Mouse (Mus musculus) forelimb bud, embryonic 11.5 days (tissue): ENCODE measurements around the gene Krba1.

Experiments used
- DNase-seq: peaks from one replicate; pipeline ENCODE4 v3.0.0-alpha.2; 2012; ENCODE audit warnings: low read depth, low spot score

Gene Krba1

DNA sequence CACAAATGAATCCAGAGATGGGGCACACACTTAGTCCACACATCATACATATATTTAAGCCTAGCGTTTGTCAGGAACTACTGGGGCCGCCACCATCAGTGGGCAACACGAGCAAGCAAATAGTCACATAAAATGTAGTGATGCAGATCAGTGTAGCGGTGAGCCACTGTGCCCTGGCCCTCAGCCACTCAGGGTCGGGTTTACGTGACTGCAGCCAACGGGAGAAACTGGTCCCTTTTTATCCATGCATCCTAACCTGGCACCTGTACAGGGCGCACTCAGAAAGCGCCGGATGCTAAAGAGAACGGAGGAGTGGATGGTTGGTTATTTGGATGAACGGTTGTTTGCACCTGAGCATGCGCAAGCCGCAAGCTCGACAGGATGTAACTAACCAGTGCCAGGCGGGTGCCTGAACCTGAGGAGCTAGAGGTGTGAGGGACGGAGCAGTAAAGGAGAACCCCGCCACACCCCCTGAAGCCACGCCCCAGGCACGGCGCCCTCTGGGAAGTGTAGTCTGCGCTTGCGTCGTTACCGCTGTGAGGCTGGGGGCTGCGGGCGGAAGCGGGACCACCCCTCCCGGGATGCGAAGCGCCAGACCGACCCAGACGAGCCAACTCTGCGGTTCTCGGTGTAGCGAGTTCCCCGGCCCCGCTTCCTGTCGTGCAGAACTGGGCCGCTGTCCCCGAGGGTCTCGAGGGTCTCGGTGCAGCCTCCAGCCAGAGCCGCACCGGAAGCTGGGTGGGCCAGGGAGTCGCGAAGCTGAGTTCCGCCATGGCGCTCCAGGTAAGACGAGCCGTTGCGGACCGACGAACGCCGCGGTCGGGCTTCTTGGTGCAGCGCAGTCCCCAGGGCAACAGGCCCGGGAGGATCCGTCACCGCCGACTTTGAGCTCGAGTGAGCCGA, at the start of gene Krba1:
Krba1 (plus strand) TSS at position 482 of the 903 bp plus-strand sequence.
- peak; percentile 87 for DNase-seq

- no peak for DNase-seq
These were observed 36.5 kb upstream of the Krba1 start for GRCm38 (mm10) chr6:48358897-48359296.

DNA sequence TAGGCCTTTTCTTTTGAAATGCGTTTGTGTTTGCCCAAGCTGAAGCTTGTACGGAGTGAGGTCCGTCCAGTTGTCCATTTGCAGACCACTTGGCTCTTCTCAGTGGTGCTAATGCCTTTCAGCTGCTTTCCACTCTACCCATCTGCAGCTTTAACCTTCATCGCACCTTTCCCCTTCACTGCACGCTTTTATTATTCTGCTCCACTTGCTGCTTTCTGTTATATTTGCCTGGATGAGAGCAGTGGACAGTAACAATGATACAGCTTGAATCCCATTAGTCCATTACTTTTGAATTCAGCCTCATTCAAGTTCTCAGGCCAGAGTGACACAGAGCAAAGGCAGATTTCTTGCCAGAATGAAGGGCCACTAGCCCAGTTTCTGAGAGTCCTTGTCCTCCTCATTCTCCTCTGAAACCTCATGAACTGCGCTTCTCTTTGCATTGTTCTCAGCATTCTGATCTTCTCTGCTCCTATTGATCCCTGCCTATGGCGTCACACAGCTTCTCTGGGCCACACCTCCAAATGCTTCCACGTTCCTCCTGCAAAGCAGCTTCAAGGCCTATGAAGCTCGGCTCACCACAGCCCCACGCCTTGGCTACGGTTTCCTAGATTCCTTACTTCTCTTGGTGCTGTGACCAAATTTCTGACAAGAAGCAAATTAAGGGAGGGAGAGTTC, 28.9 kb upstream of the Krba1 start:
- no peak for DNase-seq

- DNase-seq, result no peak
These were observed 7.2 kb upstream of the Krba1 start for GRCm38 (mm10) chr6:48388221-48388620.

- DNase-seq, result no peak
These were observed 1.6 kb upstream of the Krba1 start for GRCm38 (mm10) chr6:48393811-48394210.

GRCm38 (mm10) chr6:48396008-48396595, 716 bp downstream of the Krba1 start:
- DNase-seq, result no peak

DNA sequence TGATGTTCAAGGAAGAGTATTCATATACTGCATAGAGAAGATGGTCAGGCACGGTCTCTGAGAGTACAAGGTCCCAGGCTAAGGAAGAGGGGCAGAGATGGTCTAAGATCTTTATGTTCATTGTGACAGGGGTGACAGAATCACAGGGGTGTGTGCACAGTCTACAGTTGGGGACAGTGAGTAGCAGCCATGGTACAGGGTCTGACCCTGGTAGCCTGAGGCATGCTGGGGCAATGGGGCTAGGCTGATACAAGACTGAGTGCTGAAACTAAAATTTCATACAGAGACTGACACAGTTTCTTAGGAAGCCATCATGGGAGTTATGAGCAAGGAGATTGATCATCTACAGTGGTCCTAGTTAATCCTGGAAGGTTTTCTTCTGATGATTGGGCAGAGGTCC, 1.3 kb downstream of the Krba1 start:
- DNase-seq, result no peak

DNA sequence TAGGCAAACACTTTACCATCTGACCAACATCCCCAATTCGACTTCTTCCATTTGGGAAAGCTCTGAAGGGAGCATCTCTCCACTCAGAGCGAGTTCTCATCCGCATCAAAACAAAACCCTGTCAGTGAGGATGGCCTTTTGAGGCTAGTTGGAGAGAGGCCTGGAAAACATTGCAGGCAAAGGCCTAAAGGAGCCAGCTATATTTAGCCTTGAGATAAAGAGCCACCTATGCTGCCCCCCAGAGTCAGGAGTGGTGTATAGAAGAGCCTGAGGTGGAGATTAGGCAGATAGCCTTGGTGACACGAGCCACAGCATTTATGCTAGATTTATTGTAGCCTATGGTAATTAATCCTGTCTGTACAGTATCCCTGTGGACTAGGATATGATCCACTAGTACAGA, 1.9 kb downstream of the Krba1 start:
- DNase-seq, result no peak

- DNase-seq, result no peak
These were observed 4.5 kb downstream of the Krba1 start for GRCm38 (mm10) chr6:48399906-48400305.

GRCm38 (mm10) chr6:48404071-48404470, 8.7 kb downstream of the Krba1 start:
- DNase-seq, result no peak

- DNase-seq, result no peak
These were observed 14.4 kb downstream of the Krba1 start for GRCm38 (mm10) chr6:48409726-48410343.

GRCm38 (mm10) chr6:48410551-48410950, 15.2 kb downstream of the Krba1 start:
- no peak for DNase-seq

- no peak for DNase-seq
These were observed 16.1 kb downstream of the Krba1 start for GRCm38 (mm10) chr6:48411193-48412092.

DNA sequence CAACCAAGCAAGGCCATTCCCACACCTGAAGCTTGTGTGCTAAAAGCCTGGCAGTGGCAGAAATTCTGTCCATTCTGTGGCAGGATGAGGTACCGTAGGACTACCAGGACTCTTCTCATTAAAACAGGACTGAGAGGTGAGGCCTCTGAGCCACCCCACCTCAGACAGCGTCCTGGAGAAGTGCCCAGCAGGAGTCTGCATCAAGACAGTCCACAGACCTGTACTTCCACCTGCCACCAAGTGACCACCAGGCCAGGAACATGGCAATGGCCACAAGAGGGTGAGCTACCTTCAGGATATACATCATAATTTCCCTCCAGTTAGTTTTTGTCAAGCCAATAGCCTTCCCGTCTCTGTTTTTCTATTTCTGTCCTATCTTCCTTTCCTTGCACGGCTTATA, 16.8 kb downstream of the Krba1 start:
- DNase-seq, result no peak

GRCm38 (mm10) chr6:48412662-48413061, 17.3 kb downstream of the Krba1 start:
- DNase-seq, result no peak

- DNase-seq, result no peak
These were observed 17.7 kb downstream of the Krba1 start for GRCm38 (mm10) chr6:48413081-48413480.

DNA sequence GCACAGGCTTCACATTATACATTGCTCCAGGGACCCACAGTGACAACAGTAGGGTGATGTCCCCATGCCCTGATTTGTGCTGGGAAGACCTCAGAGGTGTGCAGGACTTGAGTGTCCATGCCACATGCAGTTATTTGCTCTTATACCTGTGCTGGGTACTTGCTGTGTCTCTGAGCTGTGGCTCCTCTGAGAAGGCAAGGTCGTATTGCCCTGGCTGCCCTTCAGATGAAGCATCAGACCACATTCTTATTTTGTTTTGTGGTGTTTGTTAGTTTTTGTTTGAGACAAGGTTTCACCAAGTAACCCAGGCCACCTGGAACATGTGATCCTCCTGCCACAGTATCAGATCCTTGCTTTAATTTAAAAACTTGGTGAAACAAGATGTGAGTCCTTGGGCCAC, 19.5 kb downstream of the Krba1 start:
- no peak for DNase-seq

DNA sequence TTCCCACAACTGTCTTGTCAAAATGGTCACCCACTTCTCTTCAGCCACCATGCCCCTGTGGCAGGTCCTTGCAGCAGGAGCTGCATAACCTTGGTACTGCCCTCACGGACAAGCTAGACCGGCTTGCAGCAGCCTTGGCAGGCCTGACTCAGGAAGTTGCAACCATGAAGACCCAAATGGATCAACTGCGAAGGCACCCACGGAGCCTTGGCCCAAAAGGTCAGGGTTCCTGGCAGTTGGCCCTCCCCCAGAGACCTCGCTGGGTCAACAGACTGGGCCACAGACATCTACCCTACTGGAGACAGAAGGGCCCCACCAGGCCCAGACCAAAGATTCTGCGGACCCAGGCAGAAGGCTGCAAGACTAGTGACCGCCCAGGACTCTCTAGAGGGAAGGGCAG, 20.2 kb downstream of the Krba1 start:
- DNase-seq, result no peak

GRCm38 (mm10) chr6:48416486-48416885, 21.1 kb downstream of the Krba1 start:
- DNase-seq, result no peak

- no peak for DNase-seq
These were observed 25.3 kb downstream of the Krba1 start for GRCm38 (mm10) chr6:48420647-48421046.

DNA sequence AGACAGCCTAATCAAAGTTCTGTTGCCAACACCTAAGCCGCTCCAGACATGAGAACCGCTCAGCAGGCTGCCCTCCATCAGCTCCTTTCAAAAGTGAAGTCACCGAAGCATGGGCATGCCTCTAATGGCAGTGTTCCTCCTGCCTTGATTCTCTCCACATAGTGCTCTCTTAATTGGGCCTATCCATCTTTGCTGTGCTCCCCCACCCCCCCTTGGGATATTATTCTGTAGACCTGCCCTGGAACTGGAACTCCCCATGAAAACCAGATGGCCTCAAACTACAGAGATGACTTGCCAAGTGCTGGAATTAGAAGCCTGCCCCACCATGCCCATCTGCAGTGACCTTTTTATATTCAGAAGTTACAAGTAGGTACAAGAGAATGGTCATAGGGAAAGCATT, 27.9 kb downstream of the Krba1 start:
- DNase-seq, result no peak
